ENCODE assay signal across 8 mouse cellular contexts in the genomic region with DNA sequence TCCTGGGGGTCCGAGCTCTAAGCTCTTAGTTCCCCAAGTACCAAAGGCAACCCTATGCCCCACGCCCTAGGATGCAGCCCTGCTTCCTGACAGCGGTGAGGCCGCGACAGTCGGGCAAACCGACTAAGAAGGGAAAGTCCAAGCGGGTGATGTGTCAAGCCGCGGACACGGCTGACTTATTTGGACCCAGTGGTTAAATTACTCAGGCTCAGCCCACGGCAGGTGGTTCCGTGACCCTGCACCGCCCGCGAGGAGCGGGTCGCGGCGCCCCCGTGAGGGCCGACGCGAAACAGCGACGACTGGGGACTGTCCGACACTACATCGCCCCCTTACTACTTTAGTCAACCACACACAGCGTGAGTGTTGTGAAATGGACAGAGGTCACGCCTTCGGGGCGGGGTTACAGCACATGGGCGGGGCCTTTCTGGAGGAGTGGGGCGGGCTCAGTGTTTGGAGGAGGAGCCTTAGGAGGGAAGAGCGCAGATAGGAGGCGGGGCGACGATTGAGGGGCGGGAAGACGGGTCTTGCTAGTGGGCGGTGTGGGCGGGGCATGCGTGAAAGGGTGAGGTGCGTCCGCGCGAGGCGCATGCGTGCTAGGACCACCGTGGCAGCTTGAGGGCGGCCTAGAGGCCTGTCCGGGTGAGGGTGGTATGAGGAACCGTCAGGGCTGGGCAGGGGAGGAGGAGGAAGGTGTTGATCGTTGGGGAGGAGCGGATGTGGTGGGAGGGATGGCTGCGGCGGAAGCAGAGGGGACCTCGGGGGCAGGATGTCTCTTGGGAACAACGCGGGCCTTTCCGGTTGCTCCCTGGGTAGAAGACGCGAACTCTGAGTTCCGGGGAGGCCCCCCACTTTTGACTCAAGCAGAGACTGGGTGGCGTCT. TPM values are rescaled to one million over a fixed set of nuclear protein-coding genes. Genes with fewer than 3 reads are reported as not detected.
DNase-seq lines count a peak whose midpoint lies in the region; ATAC-seq lines count a peak whose summit lies in the region.

A gene (plus strand): TSS at position 555 of the 880 bp plus-strand sequence.

- H3K36me3 ChIP-seq in hindbrain, embryonic 12.5 days = peaks cover 20% of the 10 kb centered on the region

- WGBS in hindbrain, embryonic 12.5 days = under 1% methylated on average over 64 of the region's 65 CpGs

- peak within 1 kb of the TSS; percentile 64 for H3K4me3 ChIP-seq in hindbrain, embryonic 12.5 days

- H3K27me3 ChIP-seq in hindbrain, embryonic 12.5 days = no peaks in the 10 kb centered on the region

- H3K9me3 ChIP-seq in hindbrain, embryonic 12.5 days (replicated peaks) = 0 out of 2 replicates have a peak, but pooled peaks cover 3% of the 10 kb centered on the region

- H3K4me2 ChIP-seq in hindbrain, embryonic 12.5 days (replicated peaks) = peak within 1 kb of the TSS; percentile 53

- H3K27ac ChIP-seq in hindbrain, embryonic 12.5 days = peak within 1 kb of the TSS; percentile 87

- H3K9ac ChIP-seq in hindbrain, embryonic 12.5 days = peak within 1 kb of the TSS; percentile 81

- peak; percentile 100 for DNase-seq in NIH3T3 (ENCODE audit: low read depth)
- peak; percentile 100 for DNase-seq in cerebellum, postnatal 10 days
- DNase-seq in frontal cortex, postnatal 10 days (ENCODE audit: low spot score in 2 of 2) = peak; percentile 96 to 98
- peak; percentile 97 to 99 for DNase-seq in layer of hippocampus, postnatal 14 days (ENCODE audit: low spot score in 2 of 2)
- peak; percentile 100 for DNase-seq in lung, postnatal 14 days
- DNase-seq in retina, adult 2 months (ENCODE audit: low read depth, low spot score) = peak; percentile 97
- peak; percentile 99 to 100 for DNase-seq in thymus, postnatal 36 days

- peak; percentile 97 for ATAC-seq in hindbrain, embryonic 12.5 days (ENCODE audit: low FRiP score)

- H3K4me1 ChIP-seq in hindbrain, embryonic 12.5 days = peaks cover 10% of the 10 kb centered on the region

RNA-seq across cellular contexts. Expression of the gene that starts here (rescaled TPM):
- 44.1 and 45.7 TPM in 2 replicates for polyA plus RNA-seq in hindbrain, embryonic 12.5 days (2016; fragmentation: Nextera tagmentation; extraction: Ambion mirVana)
- total RNA-seq in layer of hippocampus, postnatal 14 days (2021) = 10 to 100 TPM; 70.6 to 75.2 TPM

Comparison
In these comparisons a context has a peak if more than half of its experiments do, and no peak if none do; other contexts are left out.
1. Peak in every context shown above with its lines: DNase-seq, ATAC-seq, H3K4me3 ChIP-seq and H3K27ac ChIP-seq.